Mouse (Mus musculus) spleen, postnatal 36 days (tissue): ENCODE data around the gene Ttc25.
"Not testable (repeated sequence)": the region's sequence is repeated elsewhere in the genome, so short reads cannot be mapped to it uniquely, and the experiment has no call there.

Source experiments
- DNase-seq, 2 experiments: peaks; one replicate each; pipeline ENCODE4 v3.0.0; 2022; ENCODE audit warnings: low spot score in 2 of 2, mixed read lengths in 1 of 2

Gene Ttc25

GRCm38 (mm10) chr11:100603813-100604212 lies 58.4 kb downstream of the Ttc25 start:
- DNase-seq = no peak

GRCm38 (mm10) chr11:100604321-100605005 lies 59.1 kb downstream of the Ttc25 start:
- no peak for DNase-seq

GRCm38 (mm10) chr11:100605451-100605850 lies 60.0 kb downstream of the Ttc25 start:
- DNase-seq = no peak

- no peak for DNase-seq
Measured at GRCm38 (mm10) chr11:100607121-100607520, 61.7 kb downstream of the Ttc25 start.

GRCm38 (mm10) chr11:100608796-100609195 lies 63.4 kb downstream of the Ttc25 start:
- DNase-seq = peak in 1 of 2 experiments; percentile 17

- no peak for DNase-seq
Measured at GRCm38 (mm10) chr11:100609355-100609996, 64.1 kb downstream of the Ttc25 start.

GRCm38 (mm10) chr11:100609997-100610680 lies 64.7 kb downstream of the Ttc25 start:
- DNase-seq = no peak

GRCm38 (mm10) chr11:100611627-100612026 lies 66.2 kb downstream of the Ttc25 start:
- DNase-seq = no peak

- DNase-seq = no peak
Measured at GRCm38 (mm10) chr11:100613241-100613640, 67.8 kb downstream of the Ttc25 start.

- no peak for DNase-seq
Measured at GRCm38 (mm10) chr11:100616332-100616731, 70.9 kb downstream of the Ttc25 start.

- DNase-seq = not testable (repeated sequence)
Measured at GRCm38 (mm10) chr11:100616836-100617235, 71.4 kb downstream of the Ttc25 start.

- DNase-seq = no peak
Measured at GRCm38 (mm10) chr11:100617480-100617879, 72.1 kb downstream of the Ttc25 start.

- peak; percentile 82 for DNase-seq
Measured at GRCm38 (mm10) chr11:100618761-100619484, 73.5 kb downstream of the Ttc25 start, which contains the start of gene Nkiras2. TSS of gene Nkiras2 (plus strand) at chr11:100619244.

GRCm38 (mm10) chr11:100619485-100619975 lies 74.1 kb downstream of the Ttc25 start:
- DNase-seq = peak; percentile 94 to 96

GRCm38 (mm10) chr11:100619982-100620381 lies 74.6 kb downstream of the Ttc25 start, which contains the start of gene Dnajc7:
TSS of gene Dnajc7 (minus strand) at chr11:100620168.
- DNase-seq = no peak
